Mouse (Mus musculus) cerebellum, adult 8-10 months (tissue): Measurements from ENCODE around the gene Trpv5.

Experiments used
- DNase-seq: peaks from one replicate; pipeline ENCODE4 v3.0.0; 2022

Trpv5 gene

DNA sequence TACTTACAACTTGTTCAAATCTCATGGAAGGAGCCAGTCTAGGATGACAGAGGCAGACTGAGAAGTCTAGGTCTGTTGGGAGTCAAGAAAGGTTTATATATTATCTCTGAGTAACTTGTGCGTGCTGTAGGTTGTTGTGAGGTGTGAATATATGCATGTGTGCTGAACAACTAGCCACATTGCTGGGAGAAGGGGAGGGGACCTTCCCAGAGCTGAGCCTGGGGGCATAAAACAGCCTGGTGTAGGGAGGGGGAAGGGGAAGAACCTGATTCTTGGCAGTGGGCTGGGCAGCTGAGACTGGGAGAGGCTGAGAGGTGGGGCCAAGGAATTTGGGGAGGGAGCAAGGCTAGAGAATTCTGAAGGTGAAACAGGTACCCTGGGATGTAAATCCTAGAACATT is at the start of gene Trpv5:
TSS of gene Trpv5 (minus strand) at position 101 of the 400 bp plus-strand sequence.
- no peak for DNase-seq

DNA sequence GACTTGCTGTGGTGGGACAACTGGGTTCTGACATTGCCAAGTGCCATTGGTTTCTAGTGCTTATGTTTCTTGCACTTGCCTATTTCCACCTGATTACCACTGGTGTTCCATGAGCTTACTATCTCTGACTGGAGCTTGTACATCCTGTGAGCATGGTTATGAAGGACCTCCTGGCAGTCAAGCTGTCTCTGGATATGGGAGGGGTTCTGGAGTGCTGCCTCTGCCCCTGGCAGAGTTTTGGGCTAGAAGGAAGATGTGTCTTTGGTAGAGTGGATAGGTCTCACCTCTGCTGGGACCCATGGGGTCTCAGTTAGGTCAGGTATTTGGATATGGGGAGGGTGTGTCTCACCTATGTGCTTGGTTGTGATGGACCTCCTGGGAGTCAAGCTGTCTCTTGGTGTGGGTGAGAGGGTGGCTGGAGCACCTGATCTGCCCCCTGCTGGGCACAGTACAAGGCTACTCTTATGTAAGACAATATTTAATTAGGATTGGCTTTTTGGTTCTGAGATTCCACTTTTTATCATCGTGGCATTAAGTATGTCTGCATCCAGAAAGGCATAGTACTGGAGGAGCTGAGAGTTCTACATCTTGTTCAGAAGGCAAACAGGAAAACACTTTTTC is 47.5 kb upstream of the Trpv5 start:
- no peak for DNase-seq

GRCm38 (mm10) chr6:41721430-41721829 is 40.9 kb upstream of the Trpv5 start:
- DNase-seq = no peak

DNA sequence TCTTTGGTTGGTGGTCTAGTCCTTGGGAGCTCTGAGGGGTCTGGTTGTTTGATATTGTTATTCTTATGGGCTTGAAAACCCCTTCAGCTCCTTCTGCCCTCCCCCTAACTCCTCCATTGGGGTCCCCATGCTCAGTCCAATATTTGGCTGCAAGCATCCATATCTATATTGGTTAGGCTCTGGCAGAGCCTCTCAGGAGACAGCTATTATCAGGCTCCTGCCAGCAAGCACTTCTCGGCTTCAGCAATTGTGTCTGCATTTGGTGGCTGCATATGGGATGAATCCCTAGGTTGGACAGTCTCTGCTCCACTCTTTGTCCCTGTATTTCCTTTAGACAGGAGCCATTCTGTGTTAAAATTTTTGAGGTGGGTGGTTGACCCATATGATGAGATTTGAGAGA is 29.7 kb upstream of the Trpv5 start:
- DNase-seq = no peak

DNA sequence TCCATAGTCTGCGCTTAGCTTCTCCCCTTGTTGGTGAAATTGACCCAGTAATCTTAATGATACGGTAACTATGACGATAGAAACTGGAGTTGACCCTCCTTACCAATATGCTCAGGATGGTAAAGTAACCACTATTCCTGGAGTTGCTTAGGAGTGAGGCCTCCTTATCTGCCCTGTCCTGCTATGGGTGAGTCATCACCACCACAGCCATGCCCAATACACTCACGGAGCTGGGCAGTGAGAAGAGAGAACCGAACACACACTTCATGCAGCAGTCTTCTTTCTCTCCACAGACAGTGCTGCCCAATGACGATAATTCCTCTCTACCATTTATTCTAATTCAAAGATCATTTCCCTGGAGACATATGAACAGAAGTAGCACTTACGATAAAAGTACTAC is 25.7 kb upstream of the Trpv5 start:
- DNase-seq = no peak

DNA sequence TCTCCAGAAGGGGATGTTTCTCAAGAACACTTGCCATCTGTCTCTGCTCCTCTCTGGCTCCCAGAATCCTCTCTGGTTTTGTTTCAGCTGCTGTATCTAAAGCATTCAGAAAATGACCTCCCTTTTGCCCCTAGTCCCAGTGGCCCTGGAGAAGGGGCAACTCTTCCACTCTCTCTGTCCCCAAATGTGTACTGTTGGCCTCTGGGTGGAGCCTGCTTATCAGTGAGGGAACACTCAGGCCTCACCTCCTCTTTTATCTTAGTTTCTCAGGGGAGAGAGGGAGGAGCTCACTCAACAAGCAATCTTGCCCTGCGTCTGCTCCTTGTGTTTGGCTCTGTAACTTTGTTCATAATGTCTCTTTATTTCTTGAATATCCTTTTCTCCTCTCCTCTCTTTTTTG is 23.6 kb upstream of the Trpv5 start, which contains the start of gene Kel:
TSS of gene Kel (minus strand) at position 217 of the 400 bp plus-strand sequence.
- no peak for DNase-seq

- no peak for DNase-seq
These were observed 22.4 kb upstream of the Trpv5 start for GRCm38 (mm10) chr6:41702928-41703327.

DNA sequence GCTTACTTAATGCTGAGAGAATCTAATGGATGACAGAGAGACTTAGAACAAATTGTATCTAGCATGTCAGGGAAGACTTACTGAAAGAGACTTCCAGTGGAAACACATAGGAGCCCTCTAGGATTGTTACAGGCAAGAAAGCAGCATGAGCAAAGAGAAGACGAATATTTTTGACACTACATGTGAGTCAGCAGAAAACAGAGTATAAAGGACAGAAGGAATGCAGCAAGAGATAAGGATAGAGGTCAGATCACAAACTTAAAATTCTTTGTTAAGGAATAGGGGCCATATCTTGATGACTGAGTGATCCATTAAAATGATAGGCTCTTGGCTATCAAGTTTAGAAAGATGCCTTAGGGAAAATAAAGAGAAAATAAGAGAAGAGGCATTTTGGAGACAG is 20.7 kb upstream of the Trpv5 start:
- DNase-seq = no peak

GRCm38 (mm10) chr6:41694407-41694806 is 13.8 kb upstream of the Trpv5 start:
- DNase-seq = no peak

GRCm38 (mm10) chr6:41692200-41692599 is 11.6 kb upstream of the Trpv5 start:
- no peak for DNase-seq

- no peak for DNase-seq
These were observed 5.0 kb upstream of the Trpv5 start for GRCm38 (mm10) chr6:41685596-41685995.

- no peak for DNase-seq
These were observed 4.3 kb upstream of the Trpv5 start for GRCm38 (mm10) chr6:41684911-41685310.

DNA sequence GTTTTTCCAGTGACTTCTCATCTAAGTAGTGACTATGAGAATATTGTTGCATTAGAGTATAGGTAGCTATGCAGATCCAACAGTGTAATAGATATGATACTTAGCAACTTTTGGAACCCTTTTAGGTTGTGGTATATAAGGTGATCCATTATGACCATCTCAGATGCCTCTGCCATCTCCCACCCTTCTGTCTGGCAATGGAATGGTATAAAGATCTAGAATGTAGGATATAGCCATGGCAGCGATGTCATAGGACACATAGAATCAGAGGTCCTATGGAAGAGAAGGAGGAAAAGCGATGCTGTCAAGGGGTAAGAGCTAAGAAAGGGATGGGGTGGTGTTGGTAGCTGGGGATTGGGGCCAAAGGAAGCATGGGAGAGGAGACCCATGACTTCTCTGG is 3.6 kb upstream of the Trpv5 start, which contains the start of gene Llcfc1:
TSS of gene Llcfc1 (plus strand) at position 301 of the 400 bp plus-strand sequence.
- no peak for DNase-seq

GRCm38 (mm10) chr6:41681656-41682055 is 1.1 kb upstream of the Trpv5 start:
- no peak for DNase-seq

GRCm38 (mm10) chr6:41676530-41676929 is 4.0 kb downstream of the Trpv5 start:
- no peak for DNase-seq

- no peak for DNase-seq
These were observed 18.2 kb downstream of the Trpv5 start for GRCm38 (mm10) chr6:41662320-41662719.

- DNase-seq = no peak
These were observed 22.1 kb downstream of the Trpv5 start for GRCm38 (mm10) chr6:41658487-41658886.

DNA sequence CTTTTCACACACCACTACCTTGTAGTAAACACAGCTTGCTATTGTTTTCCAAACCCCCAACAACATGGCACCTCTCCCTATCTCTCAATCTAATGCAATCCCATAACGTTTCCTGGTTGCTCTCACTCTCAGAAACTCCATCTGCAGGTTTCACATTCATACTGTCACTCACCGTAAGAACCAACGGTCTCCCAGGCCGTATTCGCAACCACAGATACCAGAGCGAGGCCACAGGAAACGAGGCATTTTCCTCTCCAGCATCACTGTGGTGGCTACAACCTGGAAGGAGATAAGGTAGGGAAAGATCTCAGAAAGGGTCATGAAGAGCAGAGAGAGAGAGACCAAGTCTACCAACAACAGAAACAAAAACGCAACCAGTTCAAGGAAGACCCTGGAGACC is 25.9 kb downstream of the Trpv5 start:
- DNase-seq = no peak

DNA sequence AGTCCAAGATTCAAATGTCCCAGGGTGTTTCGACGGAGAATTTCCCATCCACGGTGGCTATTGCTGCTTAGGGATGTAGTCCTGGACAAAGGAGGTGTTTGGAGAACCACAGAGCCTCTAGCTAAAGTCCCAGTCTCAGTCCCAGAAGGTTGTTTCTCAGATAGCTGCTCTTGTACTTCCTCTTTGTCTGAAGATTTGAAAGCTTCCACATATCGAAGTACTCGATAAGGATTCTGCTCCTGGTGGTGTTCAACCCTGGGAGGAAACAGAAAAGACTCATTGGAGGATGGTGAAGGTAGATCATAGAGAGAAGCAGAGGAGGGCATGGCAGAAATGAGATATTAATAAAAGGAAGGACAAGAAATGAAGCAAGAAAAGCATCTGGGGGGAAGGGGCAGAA is 27.4 kb downstream of the Trpv5 start:
- DNase-seq = no peak

GRCm38 (mm10) chr6:41646672-41647071 is 33.9 kb downstream of the Trpv5 start:
- DNase-seq = no peak

- DNase-seq = no peak
These were observed 34.3 kb downstream of the Trpv5 start for GRCm38 (mm10) chr6:41646220-41646619.

- no peak for DNase-seq
These were observed 37.3 kb downstream of the Trpv5 start for GRCm38 (mm10) chr6:41643227-41643626.

DNA sequence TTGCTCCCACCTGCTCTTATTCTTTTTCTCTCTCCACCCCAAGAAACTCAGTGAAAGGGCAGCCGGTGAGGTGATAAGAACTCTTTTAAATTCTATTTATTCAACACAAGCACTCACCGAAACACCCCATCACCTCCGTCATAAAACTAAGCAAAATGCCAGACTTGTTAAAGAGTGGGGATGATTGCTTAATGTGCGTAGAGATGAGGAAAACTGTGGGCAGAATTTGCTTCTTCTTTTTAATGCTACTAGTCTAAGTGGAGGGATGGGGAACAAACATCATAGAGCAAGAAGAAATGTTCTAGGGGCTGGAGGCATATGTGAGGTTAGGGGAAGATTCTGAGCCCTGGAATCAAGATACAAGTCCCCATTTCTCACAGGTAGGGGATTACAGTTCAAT is 37.8 kb downstream of the Trpv5 start:
- DNase-seq = no peak

DNA sequence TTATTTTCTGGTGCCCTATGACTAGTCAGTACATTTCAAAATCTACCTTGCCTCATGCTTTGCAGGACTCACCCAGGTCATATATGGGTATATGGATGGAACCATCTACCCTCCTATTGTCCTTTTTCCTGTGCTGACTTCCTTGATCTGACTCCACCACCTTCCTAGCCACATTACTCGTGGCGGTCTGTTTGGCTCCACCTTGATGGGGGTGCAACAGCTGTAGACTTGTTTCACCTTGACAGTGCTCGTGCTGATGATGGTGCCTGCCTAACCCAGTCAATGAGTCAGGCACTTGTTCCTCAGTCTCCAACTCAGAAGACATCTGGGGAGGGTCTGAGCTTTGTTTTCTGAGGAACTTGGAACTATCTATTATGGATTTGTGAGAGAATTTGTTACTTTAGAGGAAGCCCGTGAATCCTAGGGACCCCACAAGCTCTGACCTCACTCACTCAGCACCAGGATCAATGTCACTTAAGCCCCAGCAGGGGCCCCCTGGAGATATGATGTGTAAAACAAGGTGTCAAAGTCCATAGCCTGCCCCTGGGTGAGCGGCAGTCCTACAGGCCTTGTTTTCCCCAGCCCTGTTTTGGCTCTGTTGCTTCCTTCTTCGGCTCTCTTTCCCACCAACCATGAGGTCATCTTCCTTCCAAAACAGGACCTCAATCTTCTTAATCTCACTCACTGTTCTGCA is 39.2 kb downstream of the Trpv5 start:
- DNase-seq = no peak

- no peak for DNase-seq
These were observed 40.1 kb downstream of the Trpv5 start for GRCm38 (mm10) chr6:41640449-41640848.
